Mouse (Mus musculus): ENCODE results near the gene Ccdc188. TPM values are rescaled to one million over a fixed set of nuclear protein-coding genes. Genes with fewer than 3 reads are reported as not detected.

Gene Ccdc188
- polyA plus RNA-seq, 1 experiment = not detected

GRCm38 (mm10) chr16:18201620-18202019, 16.1 kb upstream of the Ccdc188 start:
- Histone ChIP-seq H3K27ac (ENCODE audit: insufficient read depth, low read length) (no peak overlapping the region), H3K27me3 (ENCODE audit: control insufficient read depth, insufficient read depth, low read length) (no peaks in the 10 kb centered on the region), H3K4me3 (ENCODE audit: extremely low read depth, insufficient read depth, insufficient read length) (no peak overlapping the region), H3K4me1 (ENCODE audit: control insufficient read depth, insufficient read depth, insufficient read length) (no peaks in the 10 kb centered on the region), H3K36me3 (ENCODE audit: control insufficient read depth, insufficient read depth, low read length) (no peaks in the 10 kb centered on the region)
- TF ChIP-seq POLR2A (IDR thresholded peaks at IDR 0.05; ENCODE audit: low read depth, low read length) (no peak), CTCF (IDR thresholded peaks at IDR 0.05; ENCODE audit: extremely low read depth, insufficient read depth, insufficient read length, insufficient replicate concordance) (no peak)
- WGBS = 50% methylated on average over 1 of the region's 1 CpGs
- DNase-seq (ENCODE audit: low read depth in 1 of 2, low spot score in 2 of 2) = no peak

- WGBS = 83% methylated on average over 1 of the region's 1 CpGs
Measured at GRCm38 (mm10) chr16:18202061-18202460, 15.6 kb upstream of the Ccdc188 start.

GRCm38 (mm10) chr16:18203430-18204091, 14.1 kb upstream of the Ccdc188 start:
- TF ChIP-seq CTCF (IDR thresholded peaks at IDR 0.05; ENCODE audit: extremely low read depth, insufficient read depth, insufficient read length, insufficient replicate concordance) (no peak), POLR2A (IDR thresholded peaks at IDR 0.05; ENCODE audit: low read depth, low read length) (no peak)
- DNase-seq (ENCODE audit: low read depth in 1 of 2, low spot score in 2 of 2) = no peak
- H3K4me3 ChIP-seq (ENCODE audit: extremely low read depth, insufficient read depth, insufficient read length) = no peak overlapping the region
- H3K27me3 ChIP-seq (ENCODE audit: control insufficient read depth, insufficient read depth, low read length) = no peaks in the 10 kb centered on the region
- H3K36me3 ChIP-seq (ENCODE audit: control insufficient read depth, insufficient read depth, low read length) = no peaks in the 10 kb centered on the region
- 85% methylated on average over 7 of the region's 7 CpGs for WGBS
- H3K4me1 ChIP-seq (ENCODE audit: control insufficient read depth, insufficient read depth, insufficient read length) = no peaks in the 10 kb centered on the region
- no peak overlapping the region for H3K27ac ChIP-seq (ENCODE audit: insufficient read depth, low read length)

More at GRCm38 (mm10) chr16:18202061-18202460, 15.6 kb upstream of the Ccdc188 start:
- Histone ChIP-seq H3K4me1 (ENCODE audit: control insufficient read depth, insufficient read depth, insufficient read length) (no peaks in the 10 kb centered on the region), H3K27ac (ENCODE audit: insufficient read depth, low read length) (no peak overlapping the region), H3K27me3 (ENCODE audit: control insufficient read depth, insufficient read depth, low read length) (no peaks in the 10 kb centered on the region), H3K4me3 (ENCODE audit: extremely low read depth, insufficient read depth, insufficient read length) (no peak overlapping the region), H3K36me3 (ENCODE audit: control insufficient read depth, insufficient read depth, low read length) (no peaks in the 10 kb centered on the region)
- no peak for DNase-seq (ENCODE audit: low read depth in 1 of 2, low spot score in 2 of 2)
- TF ChIP-seq POLR2A (IDR thresholded peaks at IDR 0.05; ENCODE audit: low read depth, low read length) (no peak), CTCF (IDR thresholded peaks at IDR 0.05; ENCODE audit: extremely low read depth, insufficient read depth, insufficient read length, insufficient replicate concordance) (no peak)

GRCm38 (mm10) chr16:18210701-18211416, 6.8 kb upstream of the Ccdc188 start:
- H3K27ac ChIP-seq (ENCODE audit: insufficient read depth, low read length) = no peak overlapping the region
- 12% methylated on average over 8 of the region's 8 CpGs for WGBS
- no peak overlapping the region for H3K4me3 ChIP-seq (ENCODE audit: extremely low read depth, insufficient read depth, insufficient read length)
- TF ChIP-seq POLR2A (IDR thresholded peaks at IDR 0.05; ENCODE audit: low read depth, low read length) = no peak
- peak; percentile 47; the same call in 1 of the 2 replicates for TF ChIP-seq CTCF (IDR thresholded peaks at IDR 0.05; ENCODE audit: extremely low read depth, insufficient read depth, insufficient read length, insufficient replicate concordance)
- peak in 1 of 2 experiments; percentile 53 for DNase-seq (ENCODE audit: low read depth in 1 of 2, low spot score in 2 of 2)
- H3K4me1 ChIP-seq (ENCODE audit: control insufficient read depth, insufficient read depth, insufficient read length) = no peaks in the 10 kb centered on the region
- H3K27me3 ChIP-seq (ENCODE audit: control insufficient read depth, insufficient read depth, low read length) = no peaks in the 10 kb centered on the region
- no peaks in the 10 kb centered on the region for H3K36me3 ChIP-seq (ENCODE audit: control insufficient read depth, insufficient read depth, low read length)

- H3K4me3 ChIP-seq (ENCODE audit: extremely low read depth, insufficient read depth, insufficient read length) = no peak overlapping the region
- TF ChIP-seq CTCF (IDR thresholded peaks at IDR 0.05; ENCODE audit: extremely low read depth, insufficient read depth, insufficient read length, insufficient replicate concordance) = peak; percentile 87
- no peak for TF ChIP-seq POLR2A (IDR thresholded peaks at IDR 0.05; ENCODE audit: low read depth, low read length)
- H3K36me3 ChIP-seq (ENCODE audit: control insufficient read depth, insufficient read depth, low read length) = no peaks in the 10 kb centered on the region
- peak in 1 of 2 experiments; percentile 68 for DNase-seq (ENCODE audit: low read depth in 1 of 2, low spot score in 2 of 2)
- no peaks in the 10 kb centered on the region for H3K4me1 ChIP-seq (ENCODE audit: control insufficient read depth, insufficient read depth, insufficient read length)
- WGBS = 42% methylated on average over 10 of the region's 10 CpGs
- H3K27me3 ChIP-seq (ENCODE audit: control insufficient read depth, insufficient read depth, low read length) = no peaks in the 10 kb centered on the region
- no peak overlapping the region for H3K27ac ChIP-seq (ENCODE audit: insufficient read depth, low read length)
Measured at GRCm38 (mm10) chr16:18211417-18212171, 6.1 kb upstream of the Ccdc188 start.

- Histone ChIP-seq H3K4me3 (ENCODE audit: extremely low read depth, insufficient read depth, insufficient read length) (no peak overlapping the region), H3K36me3 (ENCODE audit: control insufficient read depth, insufficient read depth, low read length) (no peaks in the 10 kb centered on the region), H3K27ac (ENCODE audit: insufficient read depth, low read length) (no peak overlapping the region), H3K27me3 (ENCODE audit: control insufficient read depth, insufficient read depth, low read length) (no peaks in the 10 kb centered on the region), H3K4me1 (ENCODE audit: control insufficient read depth, insufficient read depth, insufficient read length) (no peaks in the 10 kb centered on the region)
- WGBS = 72% methylated on average over 6 of the region's 6 CpGs
- no peak for DNase-seq (ENCODE audit: low read depth in 1 of 2, low spot score in 2 of 2)
- no peak for TF ChIP-seq POLR2A (IDR thresholded peaks at IDR 0.05; ENCODE audit: low read depth, low read length)
- no peak for TF ChIP-seq CTCF (IDR thresholded peaks at IDR 0.05; ENCODE audit: extremely low read depth, insufficient read depth, insufficient read length, insufficient replicate concordance)
Measured at GRCm38 (mm10) chr16:18213689-18214088, 4.0 kb upstream of the Ccdc188 start.
